Mouse (Mus musculus) testis, adult 2 months (tissue): ENCODE data around the gene Btg2. TPM values are rescaled to one million over a fixed set of nuclear protein-coding genes. Genes with fewer than 3 reads are reported as not detected.

Experiments used
- H3K27ac ChIP-seq: fragments of 200-500 bp; 2 replicates; pipeline ENCODE4 v1.5.1; 2012; ENCODE audit warnings: low read depth, low read length; ENCODE audit not compliant: control insufficient read depth, insufficient read depth
- H3K27me3 ChIP-seq: fragments of 200-500 bp; 2 replicates; pipeline ENCODE4 v1.6.1; 2012; ENCODE audit warnings: mild to moderate bottlenecking, low read length, moderate library complexity; ENCODE audit not compliant: control insufficient read depth, insufficient read depth
- H3K36me3 ChIP-seq: fragments of 200-500 bp; 2 replicates; pipeline ENCODE4 v1.6.1; 2012; ENCODE audit warnings: mild to moderate bottlenecking, low read length; ENCODE audit not compliant: control insufficient read depth, insufficient read depth
- H3K4me1 ChIP-seq: fragments of 200-500 bp; 2 replicates; pipeline ENCODE4 v1.6.1; 2012; ENCODE audit warnings: low read length; ENCODE audit not compliant: control insufficient read depth, insufficient read depth
- H3K4me3 ChIP-seq: fragments of 200-500 bp; 2 replicates; pipeline ENCODE4 v1.5.1; 2012; ENCODE audit warnings: low read depth, mild to moderate bottlenecking, low read length, moderate library complexity, mixed read lengths; ENCODE audit not compliant: control insufficient read depth
- CTCF ChIP-seq: fragments of 200-500 bp; IDR thresholded peaks from 2 replicates; pipeline ENCODE4 v1.5.1; 2012; ENCODE audit warnings: low read depth, mild to moderate bottlenecking, inconsistent platforms, low read length, moderate library complexity; ENCODE audit not compliant: control insufficient read depth, insufficient read depth, insufficient replicate concordance
- POLR2A ChIP-seq: fragments of 200-500 bp; IDR thresholded peaks from 2 replicates; pipeline ENCODE4 v1.6.1; 2012; ENCODE audit warnings: low read depth, mild to moderate bottlenecking, inconsistent platforms, low read length, moderate library complexity; ENCODE audit not compliant: control insufficient read depth
- polyA plus RNA-seq: library from polyadenylated mRNA; depleted of rRNA; stranded (reverse); fragments of >200 nt; gene quantifications from 2 replicates; pipeline ENCODE4 v1.2.3, GENCODE M21; 2012

The Btg2 gene
- polyA plus RNA-seq, 1 experiment, result 2.9 TPM

GRCm38 (mm10) chr1:134092368-134092767 lies 13.4 kb upstream of the Btg2 start:
- Histone ChIP-seq H3K27ac (peak overlapping the region; percentile 83; the same call in 1 of the 2 replicates), H3K36me3 (no peaks in the 10 kb centered on the region), H3K27me3 (no peaks in the 10 kb centered on the region), H3K4me1 (peaks cover 18% of the 10 kb centered on the region), H3K4me3 (no peak overlapping the region)
- TF ChIP-seq POLR2A, result no peak
- no peak for TF ChIP-seq CTCF

- Histone ChIP-seq H3K27me3 (no peaks in the 10 kb centered on the region), H3K27ac (no peak overlapping the region), H3K4me3 (no peak overlapping the region), H3K4me1 (peaks cover 18% of the 10 kb centered on the region), H3K36me3 (no peaks in the 10 kb centered on the region)
- TF ChIP-seq POLR2A (no peak), CTCF (no peak)
These were observed 12.9 kb upstream of the Btg2 start for GRCm38 (mm10) chr1:134091851-134092250.

GRCm38 (mm10) chr1:134089074-134089473 lies 10.2 kb upstream of the Btg2 start:
- Histone ChIP-seq H3K27ac (no peak overlapping the region), H3K4me1 (peaks cover 15% of the 10 kb centered on the region), H3K27me3 (no peaks in the 10 kb centered on the region), H3K36me3 (no peaks in the 10 kb centered on the region), H3K4me3 (no peak overlapping the region)
- TF ChIP-seq CTCF (no peak), POLR2A (no peak)

GRCm38 (mm10) chr1:134086811-134087398 lies 8.0 kb upstream of the Btg2 start:
- Histone ChIP-seq H3K27me3 (no peaks in the 10 kb centered on the region), H3K27ac (no peak overlapping the region), H3K36me3 (no peaks in the 10 kb centered on the region), H3K4me3 (no peak overlapping the region), H3K4me1 (peaks cover 7% of the 10 kb centered on the region)
- TF ChIP-seq POLR2A (no peak), CTCF (no peak)

GRCm38 (mm10) chr1:134086017-134086416 lies 7.1 kb upstream of the Btg2 start:
- H3K27ac ChIP-seq, result peak overlapping the region; percentile 32
- no peak for TF ChIP-seq POLR2A

GRCm38 (mm10) chr1:134084128-134084527 lies 5.2 kb upstream of the Btg2 start:
- no peaks in the 10 kb centered on the region for H3K27me3 ChIP-seq
- no peak overlapping the region for H3K4me3 ChIP-seq
- TF ChIP-seq POLR2A (no peak), CTCF (no peak)
- peaks cover 10% of the 10 kb centered on the region for H3K4me1 ChIP-seq
- no peaks in the 10 kb centered on the region for H3K36me3 ChIP-seq
- H3K27ac ChIP-seq, result no peak overlapping the region

More at GRCm38 (mm10) chr1:134086017-134086416, 7.1 kb upstream of the Btg2 start:
- peaks cover 7% of the 10 kb centered on the region for H3K4me1 ChIP-seq
- H3K27me3 ChIP-seq, result no peaks in the 10 kb centered on the region
- H3K36me3 ChIP-seq, result no peaks in the 10 kb centered on the region
- no peak overlapping the region for H3K4me3 ChIP-seq

GRCm38 (mm10) chr1:134083676-134084075 lies 4.8 kb upstream of the Btg2 start:
- H3K4me3 ChIP-seq, result no peak overlapping the region
- H3K27ac ChIP-seq, result no peak overlapping the region
- peaks cover 10% of the 10 kb centered on the region for H3K4me1 ChIP-seq
- no peaks in the 10 kb centered on the region for H3K27me3 ChIP-seq
- H3K36me3 ChIP-seq, result no peaks in the 10 kb centered on the region
- TF ChIP-seq POLR2A (no peak), CTCF (no peak)
